Mouse (Mus musculus) brain, embryonic 14.5 days (tissue): ENCODE measurements around the gene Foxk2.

ENCODE experiments used
- CTCF ChIP-seq: fragments of 200-500 bp; IDR thresholded peaks from 2 replicates; pipeline ENCODE4 v1.5.1; 2012; ENCODE audit warnings: inconsistent platforms, mild to moderate bottlenecking, moderate library complexity, borderline replicate concordance; ENCODE audit not compliant: insufficient read depth, insufficient read length; ENCODE audit errors: extremely low read depth
- POLR2A ChIP-seq: fragments of 200-500 bp; IDR thresholded peaks from 2 replicates; pipeline ENCODE4 v1.6.1; 2012; ENCODE audit warnings: mild to moderate bottlenecking, inconsistent platforms, borderline replicate concordance; ENCODE audit not compliant: poor library complexity, insufficient read depth, insufficient read length, severe bottlenecking; ENCODE audit errors: extremely low read depth

DNA sequence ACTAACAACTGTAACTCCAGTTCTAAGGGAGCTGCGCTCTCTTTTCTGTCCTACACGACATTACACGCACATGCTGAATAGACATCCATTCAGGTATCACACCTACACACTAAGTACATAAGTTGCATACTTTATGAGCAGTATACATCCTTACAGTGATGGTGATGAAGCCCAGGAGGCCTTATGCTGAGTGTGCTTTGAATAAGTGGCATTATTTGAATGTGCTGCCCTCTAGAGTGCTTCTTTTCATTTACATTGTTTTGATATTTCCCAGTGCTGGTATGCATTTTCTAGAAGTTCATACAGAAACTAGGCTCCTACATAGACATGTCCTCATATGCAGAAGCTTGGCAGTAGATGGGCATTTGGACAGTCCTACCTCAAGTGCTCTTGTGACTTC lies 30.1 kb downstream of the Foxk2 start:
- TF ChIP-seq POLR2A: no peak
- TF ChIP-seq CTCF: no peak
